Mouse (Mus musculus) kidney, adult 2 months (tissue): ENCODE measurements at regions not wholly inside any gene's neighbourhood (a gene's known extent, or its start where the extent isn't known, plus 50 kb on each side); places are given as distances from the start of the nearest gene placed in this dataset.
A peak's percentile ranks its signal among the peaks of the same experiment; 100 is the strongest.

Experiments
- DNase-seq: peaks from one replicate; pipeline ENCODE4 v3.0.0; 2021
- H3K27ac ChIP-seq: fragments of 200-500 bp; 2 replicates; pipeline ENCODE4 v1.5.1; 2012; ENCODE audit warnings: low read depth, low read length, control low read depth, inconsistent platforms; ENCODE audit not compliant: insufficient read depth
- H3K27me3 ChIP-seq: fragments of 200-500 bp; replicated peaks from 2 replicates; pipeline ENCODE4 v1.6.1; 2012; ENCODE audit warnings: mild to moderate bottlenecking, moderate library complexity, low read length, inconsistent platforms; ENCODE audit not compliant: control insufficient read depth, insufficient read depth
- H3K36me3 ChIP-seq: fragments of 200-500 bp; 2 replicates; pipeline ENCODE4 v1.6.1; 2012; ENCODE audit warnings: mild to moderate bottlenecking, moderate library complexity, low read length, inconsistent platforms; ENCODE audit not compliant: control insufficient read depth, insufficient read depth
- H3K4me1 ChIP-seq: fragments of 200-500 bp; 2 replicates; pipeline ENCODE4 v1.6.1; 2011; ENCODE audit warnings: low read length; ENCODE audit not compliant: control insufficient read depth, insufficient read depth
- H3K4me3 ChIP-seq: fragments of 200-500 bp; 2 replicates; pipeline ENCODE4 v1.5.1; 2011; ENCODE audit warnings: mild to moderate bottlenecking, low read depth, low read length, control low read depth; ENCODE audit not compliant: insufficient read depth
- CTCF ChIP-seq: fragments of 200-500 bp; conservative IDR thresholded peaks from 2 replicates; pipeline ENCODE4 v1.5.1; 2011; ENCODE audit warnings: low read depth, mild to moderate bottlenecking, control low read depth, low read length, moderate library complexity, mixed read lengths; ENCODE audit not compliant: insufficient read depth, insufficient read length
- POLR2A ChIP-seq: fragments of 200-500 bp; IDR thresholded peaks from one replicate; pipeline ENCODE4 v1.6.1; 2011; ENCODE audit warnings: low read depth, low read length, control low read depth
- WGBS: fragments of 180-500 bp; shearing (Covaris S2); methylation state at CpG from one replicate; pipeline ENCODE4 v1.1.7; 2018; 5-methylcytosine and 5-hydroxymethylcytosine counted together

DNA sequence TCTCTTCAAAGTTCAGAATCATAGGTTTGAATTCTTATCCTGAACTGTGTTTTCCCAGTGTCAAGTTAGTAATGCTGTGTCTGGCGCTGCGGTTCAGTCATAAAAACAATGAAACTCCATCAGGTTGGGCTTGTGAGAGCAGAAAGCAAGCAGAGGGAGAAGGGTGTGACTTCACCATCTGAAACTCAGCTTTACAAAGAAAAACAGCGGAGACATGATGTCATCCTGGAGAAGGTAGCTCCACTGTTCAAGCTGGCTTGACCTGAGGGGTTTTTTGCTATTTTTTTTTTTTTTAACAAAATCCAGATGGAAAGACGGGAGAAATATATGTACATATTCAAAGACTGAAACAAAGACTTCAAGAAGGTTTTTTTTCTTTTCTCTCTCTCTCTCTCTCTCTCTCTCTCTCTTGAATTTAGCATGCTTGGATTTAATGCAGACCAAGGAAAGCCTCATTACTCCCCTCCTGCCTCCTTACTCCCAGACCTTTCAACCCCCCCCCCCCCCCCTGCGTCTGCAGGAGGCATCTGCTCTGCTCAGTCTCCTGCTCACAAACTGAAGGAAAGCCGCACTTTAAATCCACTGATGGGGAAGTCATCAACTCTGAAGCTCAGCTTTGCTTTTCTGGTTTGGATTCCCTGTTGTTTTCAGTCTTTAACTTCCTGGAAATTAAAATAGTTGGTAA lies 109.7 kb downstream of the Olfr267 start:
- H3K4me3 ChIP-seq: no peak overlapping the region
- H3K27ac ChIP-seq: no peak overlapping the region
- DNase-seq: no peak
- TF ChIP-seq CTCF (no peak), POLR2A (no peak)
- H3K4me1 ChIP-seq: no peaks in the 10 kb centered on the region
- WGBS: 37% methylated on average over 6 of the region's 6 CpGs
- no peaks in the 10 kb centered on the region for H3K27me3 ChIP-seq
- no peaks in the 10 kb centered on the region for H3K36me3 ChIP-seq

- 57% methylated on average over 14 of the region's 14 CpGs for whole genome bisulfite sequencing
- no peak for DNase-seq
- no peaks in the 10 kb centered on the region for H3K36me3 ChIP-seq
- H3K4me3 ChIP-seq: no peak overlapping the region
- no peaks in the 10 kb centered on the region for H3K27me3 ChIP-seq
- TF ChIP-seq POLR2A (no peak), CTCF (no peak)
- H3K27ac ChIP-seq: no peak overlapping the region
- H3K4me1 ChIP-seq: no peaks in the 10 kb centered on the region
These were observed 116.0 kb downstream of the Olfr267 start for GRCm38 (mm10) chr4:58671406-58672035.

DNA sequence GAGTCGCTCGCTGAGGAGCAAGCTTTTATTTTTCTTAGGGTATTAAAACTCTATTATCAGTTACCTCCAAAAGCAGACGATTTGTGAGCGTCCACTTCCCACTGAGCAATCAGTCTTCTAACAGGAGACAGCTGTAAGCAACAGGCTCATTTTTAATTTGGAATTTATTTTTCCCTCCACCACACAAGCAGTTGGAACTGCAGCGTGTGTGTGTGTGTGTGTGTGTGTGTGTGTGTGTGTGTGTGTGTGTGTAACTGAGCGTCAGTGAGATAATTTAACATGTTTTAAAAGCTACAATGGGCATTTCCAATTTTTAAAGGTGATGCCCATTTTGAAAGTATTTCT lies 116.6 kb downstream of the Olfr267 start:
- H3K36me3 ChIP-seq: no peaks in the 10 kb centered on the region
- no peaks in the 10 kb centered on the region for H3K27me3 ChIP-seq
- 17% methylated on average over 6 of the region's 6 CpGs for WGBS
- no peak for DNase-seq
- no peak overlapping the region for H3K27ac ChIP-seq
- TF ChIP-seq POLR2A (no peak), CTCF (no peak)
- H3K4me1 ChIP-seq: no peaks in the 10 kb centered on the region
- no peak overlapping the region for H3K4me3 ChIP-seq

- Histone ChIP-seq H3K4me3 (no peak overlapping the region), H3K27ac (no peak overlapping the region), H3K4me1 (no peaks in the 10 kb centered on the region), H3K27me3 (no peaks in the 10 kb centered on the region), H3K36me3 (no peaks in the 10 kb centered on the region)
- 26% methylated on average over 15 of the region's 15 CpGs for WGBS
- DNase-seq: peak; percentile 34
- TF ChIP-seq CTCF (no peak), POLR2A (no peak)
These were observed 116.6 kb upstream of the Lpar1 start for GRCm38 (mm10) chr4:58670107-58670905.

DNA sequence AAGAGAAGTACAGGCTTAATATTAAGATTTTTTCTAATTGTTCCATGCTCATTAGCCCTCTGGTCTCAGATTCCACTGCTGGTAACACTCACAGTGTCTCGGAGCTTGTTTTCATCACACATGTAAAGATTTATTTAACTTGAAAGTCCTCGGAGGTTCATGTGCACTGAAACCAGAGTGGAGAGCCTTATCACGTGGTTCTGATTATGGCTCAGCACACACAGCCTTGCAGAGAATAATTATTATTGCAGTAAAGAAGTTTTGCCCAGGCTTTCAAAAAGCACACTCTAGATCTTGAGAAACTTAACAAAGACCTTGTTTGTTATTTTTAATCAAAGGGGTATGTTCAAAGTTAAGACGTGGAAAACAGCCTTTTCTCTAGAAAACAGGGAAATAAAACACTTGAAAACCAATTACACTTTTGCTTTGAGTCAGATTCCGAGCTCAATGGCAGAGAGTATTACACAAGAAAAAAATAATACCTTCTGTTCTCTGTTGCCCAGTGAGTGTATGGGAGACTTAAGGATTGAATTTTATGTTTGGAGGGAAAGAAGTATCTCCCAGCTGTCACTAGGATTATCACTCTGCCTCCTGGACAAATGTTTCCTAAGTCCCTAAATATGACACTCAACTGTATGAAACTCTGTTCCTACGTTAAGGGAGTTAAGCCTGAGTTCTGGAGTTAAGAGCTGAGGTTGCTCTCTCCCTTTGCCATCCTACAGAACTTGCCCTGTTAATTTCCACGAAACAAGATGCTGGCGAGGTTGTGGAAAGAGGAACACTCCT lies 114.9 kb upstream of the Lpar1 start:
- no peaks in the 10 kb centered on the region for H3K27me3 ChIP-seq
- no peaks in the 10 kb centered on the region for H3K36me3 ChIP-seq
- no peaks in the 10 kb centered on the region for H3K4me1 ChIP-seq
- DNase-seq: no peak
- TF ChIP-seq POLR2A: no peak
- no peak for TF ChIP-seq CTCF
- no peak overlapping the region for H3K27ac ChIP-seq
- WGBS: 54% methylated on average over 8 of the region's 8 CpGs
- H3K4me3 ChIP-seq: no peak overlapping the region

DNA sequence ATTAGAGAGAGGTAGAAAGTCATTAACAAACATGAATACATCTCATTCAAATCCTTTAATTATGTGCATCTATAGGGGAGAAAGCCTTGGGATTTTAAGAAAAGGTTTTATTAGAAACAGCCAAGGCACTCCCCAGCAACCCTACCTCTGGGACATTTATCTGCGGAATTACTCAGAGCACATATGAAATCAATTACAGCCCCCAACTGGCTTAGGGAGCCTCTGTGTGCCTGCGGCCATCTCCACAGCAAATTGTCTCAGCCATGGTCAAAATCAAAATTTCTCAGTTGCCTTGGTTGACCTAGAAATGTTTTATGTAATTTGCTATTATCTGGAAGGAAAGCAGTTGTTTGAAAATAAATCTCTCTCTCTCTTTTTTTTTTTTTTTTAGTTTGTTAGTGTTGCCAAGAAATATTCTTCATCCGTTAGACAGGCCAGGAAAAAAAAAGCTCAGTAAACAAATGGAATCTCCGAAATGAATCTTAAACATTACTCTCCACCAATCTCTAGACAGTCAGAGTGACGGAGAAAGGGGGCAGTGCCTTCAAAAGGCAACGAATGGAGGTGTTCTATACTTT lies 110.0 kb upstream of the Lpar1 start:
- TF ChIP-seq CTCF: no peak
- no peak for TF ChIP-seq POLR2A
- H3K27me3 ChIP-seq: no peaks in the 10 kb centered on the region
- no peaks in the 10 kb centered on the region for H3K36me3 ChIP-seq
- no peaks in the 10 kb centered on the region for H3K4me1 ChIP-seq
- 70% methylated on average over 6 of the region's 6 CpGs for WGBS
- DNase-seq: no peak
- no peak overlapping the region for H3K4me3 ChIP-seq
- no peak overlapping the region for H3K27ac ChIP-seq

DNA sequence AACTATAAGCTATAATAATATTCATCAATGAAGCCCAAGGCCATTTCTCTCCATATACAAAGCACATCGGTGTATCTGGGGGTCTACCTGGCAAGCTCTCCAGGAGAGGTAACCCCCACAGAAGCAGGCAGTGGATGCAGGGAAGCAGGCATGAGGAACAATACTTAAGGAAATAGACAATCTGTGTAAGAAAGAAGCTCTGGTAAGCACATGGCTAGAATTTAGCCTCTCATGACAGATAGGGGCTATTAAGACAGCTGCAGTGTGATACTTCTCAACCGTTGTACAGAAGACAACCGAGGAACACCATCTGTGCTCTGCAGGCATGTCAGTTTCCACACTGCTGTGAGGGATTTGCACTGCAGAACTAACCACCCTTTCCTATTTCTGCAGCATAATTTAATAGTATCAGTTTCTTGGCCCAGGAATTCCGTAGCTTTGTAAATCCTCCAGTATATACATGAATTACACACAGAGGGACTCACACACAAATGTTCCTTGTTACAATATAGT lies 108.1 kb upstream of the Lpar1 start:
- Histone ChIP-seq H3K4me3 (no peak overlapping the region), H3K27me3 (no peaks in the 10 kb centered on the region), H3K27ac (no peak overlapping the region), H3K4me1 (no peaks in the 10 kb centered on the region), H3K36me3 (no peaks in the 10 kb centered on the region)
- DNase-seq: no peak
- TF ChIP-seq POLR2A: no peak
- no peak for TF ChIP-seq CTCF
- WGBS: 76% methylated on average over 4 of the region's 4 CpGs
